Mouse (Mus musculus) thymus, adult 2 months (tissue): Measurements from ENCODE around the gene Pkib.

ENCODE experiments used
- CTCF ChIP-seq: fragments of 200-500 bp; IDR thresholded peaks from 2 replicates; pipeline ENCODE4 v1.5.1; 2012; ENCODE audit warnings: mild to moderate bottlenecking, control low read depth, low read length, moderate library complexity, borderline replicate concordance; ENCODE audit not compliant: control insufficient read depth, poor library complexity, insufficient read depth; ENCODE audit errors: extremely low read depth
- POLR2A ChIP-seq: fragments of 200-500 bp; IDR thresholded peaks from 2 replicates; pipeline ENCODE4 v1.6.1; 2012; ENCODE audit warnings: mild to moderate bottlenecking, low read length, control low read depth, moderate library complexity; ENCODE audit not compliant: control insufficient read depth, poor library complexity, insufficient read depth; ENCODE audit errors: extremely low read depth

GRCm38 (mm10) chr10:57783289-57784130 lies 151.7 kb downstream of the Pkib start:
- no peak for TF ChIP-seq CTCF
- TF ChIP-seq POLR2A = no peak
